In the genomic region with DNA sequence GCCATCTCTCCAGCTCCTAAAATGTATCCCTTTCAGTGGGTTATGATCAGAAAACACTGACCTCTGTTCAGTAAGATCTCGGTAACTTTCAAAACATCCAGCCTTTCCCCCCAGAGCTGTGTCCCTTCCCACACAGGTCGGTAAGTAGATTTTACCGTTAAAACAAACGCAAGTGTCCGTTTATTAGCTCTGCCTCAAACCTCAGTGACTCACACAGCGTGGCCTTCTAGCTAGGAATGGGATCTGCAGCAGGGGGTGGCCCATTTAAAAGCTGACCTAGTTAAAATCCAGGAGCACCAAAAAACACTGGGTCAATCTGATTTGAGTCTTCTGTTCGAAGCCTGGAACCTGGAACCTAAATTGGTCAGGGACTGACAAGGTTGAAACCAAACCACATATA, we compare ENCODE assay signal across 10 mouse cellular contexts. TPM values are rescaled to one million over a fixed set of nuclear protein-coding genes. Genes with fewer than 3 reads are reported as not detected.
DNase-seq lines count a peak whose midpoint lies in the region; ATAC-seq and TF ChIP-seq lines count a peak whose summit lies in the region.
"Had no signal": no experiment of that assay in that cellular context is flagged by ENCODE, and none has a peak within 500 bp of the region (broad histone marks: within the 10 kb centered on the region; RNA-seq: fewer than 3 reads in every experiment).

No protein-coding gene starts in this region.

- H3K9me3 ChIP-seq in hindbrain, embryonic 14.5 days (ENCODE audit: control insufficient read depth, low read length), result no peaks in the 10 kb centered on the region
- no peaks in the 10 kb centered on the region for H3K9me3 ChIP-seq in hindbrain, embryonic 12.5 days (replicated peaks)
- no peaks in the 10 kb centered on the region for H3K9me3 ChIP-seq in CH12.LX (replicated peaks; ENCODE audit: low read length)
- H3K9me3 ChIP-seq in forebrain, embryonic 12.5 days, result no peaks in the 10 kb centered on the region

- no peaks in the 10 kb centered on the region for H3K36me3 ChIP-seq in hindbrain, embryonic 14.5 days (replicated peaks; ENCODE audit: control insufficient read depth, insufficient read depth)
- no peaks in the 10 kb centered on the region for H3K36me3 ChIP-seq in hindbrain, embryonic 12.5 days
- H3K36me3 ChIP-seq in CH12.LX (replicated peaks in 1 of 2; ENCODE audit: control insufficient read depth in 1 of 2, insufficient read depth in 1 of 2, low read length in 1 of 2), result peaks cover 0 to 46% of the 10 kb centered on the region in 2 experiments
- peaks cover 6% of the 10 kb centered on the region for H3K36me3 ChIP-seq in forebrain, embryonic 12.5 days (replicated peaks)

- H3K27ac ChIP-seq in hindbrain, embryonic 14.5 days, result 0 out of 2 replicates have a peak overlapping the region, but pooled peaks have one; percentile 7
- H3K27ac ChIP-seq in hindbrain, embryonic 12.5 days, result no peak overlapping the region; the same call in 1 of the 2 replicates
- H3K27ac ChIP-seq in CH12.LX (ENCODE audit: insufficient read depth, low read depth), result peak overlapping the region; percentile 96
- 0 out of 2 replicates have a peak overlapping the region, but pooled peaks have one; percentile 38 for H3K27ac ChIP-seq in forebrain, embryonic 12.5 days

- ATAC-seq in hindbrain, embryonic 14.5 days (ENCODE audit: low FRiP score), result no peak
- ATAC-seq in hindbrain, embryonic 12.5 days (ENCODE audit: low FRiP score), result no peak
- no peak for ATAC-seq in forebrain, embryonic 12.5 days (ENCODE audit: low FRiP score)

- 50% methylated on average over 7 of the region's 7 CpGs for WGBS in hindbrain, embryonic 14.5 days
- 57% methylated on average over 7 of the region's 7 CpGs for WGBS in hindbrain, embryonic 12.5 days
- WGBS in forebrain, embryonic 12.5 days, result 46% methylated on average over 7 of the region's 7 CpGs

- H3K4me1 ChIP-seq in hindbrain, embryonic 14.5 days (replicated peaks; ENCODE audit: control insufficient read depth, insufficient read depth, low read length), result peaks cover 59% of the 10 kb centered on the region
- H3K4me1 ChIP-seq in hindbrain, embryonic 12.5 days, result peaks cover 97% of the 10 kb centered on the region
- H3K4me1 ChIP-seq in CH12.LX (ENCODE audit: control insufficient read depth in 1 of 2, insufficient read depth in 2 of 2), result peaks cover 30 to 88% of the 10 kb centered on the region in 2 experiments
- H3K4me1 ChIP-seq in forebrain, embryonic 12.5 days, result peaks cover 100% of the 10 kb centered on the region

- no peak for TF ChIP-seq CTCF in CH12.LX (conservative IDR thresholded peaks at IDR 0.05 in 1 of 2, IDR thresholded peaks at IDR 0.05 in 1 of 2; ENCODE audit: low read depth in 2 of 2, low read length in 2 of 2)

- intact Hi-C loops in left cerebral cortex, postnatal 10 days (cut with DNase I), result no loop called here

- DNase-seq in hindbrain, embryonic 14.5 days (ENCODE audit: low spot score), result no peak
- no peak for DNase-seq in CH12.LX (ENCODE audit: extremely low read depth)
- DNase-seq in adrenal gland, adult 8-10 months, result peak; percentile 69
- DNase-seq in spleen, postnatal 14 days (ENCODE audit: low spot score in 2 of 2), result no peak
- DNase-seq in left cerebral cortex, postnatal 10 days (ENCODE audit: extremely low spot score in 1 of 2, low spot score in 2 of 2), result no peak
- DNase-seq: layer of hippocampus, adult 9-11 months; right cerebral cortex, postnatal 25 days; thymus, postnatal 4 days had no signal

- H3K27me3 ChIP-seq in hindbrain, embryonic 14.5 days (ENCODE audit: control insufficient read depth, insufficient read depth, low read length), result no peaks in the 10 kb centered on the region
- no peaks in the 10 kb centered on the region for H3K27me3 ChIP-seq in hindbrain, embryonic 12.5 days
- H3K27me3 ChIP-seq in CH12.LX (replicated peaks), result no peaks in the 10 kb centered on the region
- no peaks in the 10 kb centered on the region for H3K27me3 ChIP-seq in forebrain, embryonic 12.5 days

- in situ Hi-C loops in CH12.LX (cut with MboI; ENCODE audit: low pct_ligation_motif_present, low pct_unique_long_range_greater_than_20kb, low sequenced_read_pairs), result no loop called here

- H3K9ac ChIP-seq in hindbrain, embryonic 14.5 days, result no peak overlapping the region
- no peak overlapping the region for H3K9ac ChIP-seq in hindbrain, embryonic 12.5 days
- H3K9ac ChIP-seq in CH12.LX (ENCODE audit: insufficient read depth, low read depth), result peak overlapping the region; percentile 82
- H3K9ac ChIP-seq in forebrain, embryonic 12.5 days, result 0 out of 2 replicates have a peak overlapping the region, but pooled peaks have one; percentile 14

- TF ChIP-seq EP300 in CH12.LX (IDR thresholded peaks at IDR 0.05; ENCODE audit: low read length), result no peak

- H3K4me3 ChIP-seq in hindbrain, embryonic 14.5 days (replicated peaks; ENCODE audit: low read length), result no peak overlapping the region
- H3K4me3 ChIP-seq in hindbrain, embryonic 12.5 days, result no peak overlapping the region
- H3K4me3 ChIP-seq in CH12.LX (replicated peaks in 1 of 3; ENCODE audit: low read depth in 2 of 3, low read length in 2 of 3, poor library complexity in 1 of 3), result peak overlapping the region in 1 of 3 experiments; percentile 11
- no peak overlapping the region for H3K4me3 ChIP-seq in forebrain, embryonic 12.5 days (replicated peaks)

- dilution Hi-C loops in CH12.LX (cut with MboI; ENCODE audit: extremely low pct_ligation_motif_present, extremely low pct_unique_long_range_greater_than_20kb, low sequenced_read_pairs), result no loop called here

- no peak for TF ChIP-seq POLR2A in CH12.LX (IDR thresholded peaks at IDR 0.05; ENCODE audit: low read depth, low read length)

- no peak overlapping the region for H3K4me2 ChIP-seq in hindbrain, embryonic 14.5 days (replicated peaks)
- no peak overlapping the region for H3K4me2 ChIP-seq in hindbrain, embryonic 12.5 days (replicated peaks)
- peak overlapping the region; percentile 83 for H3K4me2 ChIP-seq in CH12.LX (ENCODE audit: insufficient read depth, low read depth, poor library complexity, severe bottlenecking)
- no peak overlapping the region for H3K4me2 ChIP-seq in forebrain, embryonic 12.5 days

- no peak for TF ChIP-seq RAD21 in CH12.LX (IDR thresholded peaks at IDR 0.05; ENCODE audit: low read depth, low read length)

- H3K79me2 ChIP-seq in CH12.LX (replicated peaks; ENCODE audit: control insufficient read depth, extremely low read depth, insufficient read depth, poor library complexity, severe bottlenecking), result peaks cover 98% of the 10 kb centered on the region

TF ChIP-seq in CH12.LX, 34 proteins besides CTCF, POLR2A, EP300 and RAD21:
- no peak for TF ChIP-seq NELFE (IDR thresholded peaks at IDR 0.05; ENCODE audit: low read depth, low read length)
- TF ChIP-seq MYC (IDR thresholded peaks at IDR 0.05; ENCODE audit: low read depth, low read length), result no peak
- no peak for TF ChIP-seq MAZ (IDR thresholded peaks at IDR 0.05; ENCODE audit: low read depth, low read length)
- TF ChIP-seq JUND (conservative IDR thresholded peaks at IDR 0.05; ENCODE audit: low read depth, low read length), result no peak
- no peak for TF ChIP-seq ZMIZ1 (IDR thresholded peaks at IDR 0.05; ENCODE audit: low read depth, low read length)
- TF ChIP-seq MEF2A (IDR thresholded peaks at IDR 0.05; ENCODE audit: borderline replicate concordance, low read depth, low read length), result no peak
- TF ChIP-seq ZC3H11A (IDR thresholded peaks at IDR 0.05; ENCODE audit: low read depth, low read length), result no peak
- TF ChIP-seq TBP (conservative IDR thresholded peaks at IDR 0.05; ENCODE audit: low read depth, low read length), result no peak
- TF ChIP-seq RCOR1 (conservative IDR thresholded peaks at IDR 0.05; ENCODE audit: low read depth, low read length), result no peak
- no peak for TF ChIP-seq JUN (IDR thresholded peaks at IDR 0.05; ENCODE audit: insufficient read depth, low read depth, low read length)
- TF ChIP-seq USF2 (conservative IDR thresholded peaks at IDR 0.05; ENCODE audit: low read depth, low read length), result no peak

RNA-seq across cellular contexts. Expression of a gene that starts 23.7 kb away (rescaled TPM):
- 73.0 and 85.4 TPM in 2 replicates for polyA plus RNA-seq in hindbrain, embryonic 14.5 days (2014; fragmentation: Nextera tagmentation; extraction: Ambion mirVana)
- 166 and 171 TPM in 2 replicates for polyA plus RNA-seq in hindbrain, embryonic 12.5 days (2016; fragmentation: Nextera tagmentation; extraction: Ambion mirVana)
- total RNA-seq in CH12.LX (2012; rRNA removed) (585 and 608 TPM in 2 replicates), CH12.LX (2014; rRNA removed) (809 and 869 TPM in 2 replicates)
- polyA plus RNA-seq in CH12.LX (2012; ENCODE audit: insufficient read length, low read depth), result 1,207 and 1,391 TPM in 2 replicates
- total RNA-seq in adrenal gland, adult 8-10 months (2022), result 100 to 1,000 TPM; 271 to 383 (median 310) TPM
- 203 and 223 TPM in 2 replicates for polyA plus RNA-seq in forebrain, embryonic 12.5 days (2016; fragmentation: Nextera tagmentation; extraction: Ambion mirVana)
- 100 to 1,000 TPM; 232 to 233 TPM for total RNA-seq in left cerebral cortex, postnatal 10 days (2021)

Comparison
In these comparisons a context has a peak if more than half of its experiments do, and no peak if none do; other contexts are left out.
1. H3K9ac ChIP-seq: peak in CH12.LX (single experiment) and forebrain, embryonic 12.5 days (single experiment); none in hindbrain, embryonic 14.5 days (single experiment) and hindbrain, embryonic 12.5 days (single experiment).